Mouse (Mus musculus) activated CD4-positive, CD25-positive, alpha-beta regulatory T cell, adult 4 months (primary cell): Measurements from ENCODE around the gene Armh3. TPM values are rescaled to one million over a fixed set of nuclear protein-coding genes. Genes with fewer than 3 reads are reported as not detected.
A peak's percentile ranks its signal among the peaks of the same experiment; 100 is the strongest.

Source experiments
- ATAC-seq: one replicate; pipeline ENCODE4 v1.8.0; 2017
- polyA plus RNA-seq, 2 experiments: library from polyadenylated mRNA; unstranded; fragments of 100-300 nt; shearing (Covaris generic); gene quantifications; one replicate each; pipeline ENCODE4 v1.2.1; 2017

The Armh3 gene
- polyA plus RNA-seq, result 1 to 10 TPM; 9.7 to 9.8 TPM

DNA sequence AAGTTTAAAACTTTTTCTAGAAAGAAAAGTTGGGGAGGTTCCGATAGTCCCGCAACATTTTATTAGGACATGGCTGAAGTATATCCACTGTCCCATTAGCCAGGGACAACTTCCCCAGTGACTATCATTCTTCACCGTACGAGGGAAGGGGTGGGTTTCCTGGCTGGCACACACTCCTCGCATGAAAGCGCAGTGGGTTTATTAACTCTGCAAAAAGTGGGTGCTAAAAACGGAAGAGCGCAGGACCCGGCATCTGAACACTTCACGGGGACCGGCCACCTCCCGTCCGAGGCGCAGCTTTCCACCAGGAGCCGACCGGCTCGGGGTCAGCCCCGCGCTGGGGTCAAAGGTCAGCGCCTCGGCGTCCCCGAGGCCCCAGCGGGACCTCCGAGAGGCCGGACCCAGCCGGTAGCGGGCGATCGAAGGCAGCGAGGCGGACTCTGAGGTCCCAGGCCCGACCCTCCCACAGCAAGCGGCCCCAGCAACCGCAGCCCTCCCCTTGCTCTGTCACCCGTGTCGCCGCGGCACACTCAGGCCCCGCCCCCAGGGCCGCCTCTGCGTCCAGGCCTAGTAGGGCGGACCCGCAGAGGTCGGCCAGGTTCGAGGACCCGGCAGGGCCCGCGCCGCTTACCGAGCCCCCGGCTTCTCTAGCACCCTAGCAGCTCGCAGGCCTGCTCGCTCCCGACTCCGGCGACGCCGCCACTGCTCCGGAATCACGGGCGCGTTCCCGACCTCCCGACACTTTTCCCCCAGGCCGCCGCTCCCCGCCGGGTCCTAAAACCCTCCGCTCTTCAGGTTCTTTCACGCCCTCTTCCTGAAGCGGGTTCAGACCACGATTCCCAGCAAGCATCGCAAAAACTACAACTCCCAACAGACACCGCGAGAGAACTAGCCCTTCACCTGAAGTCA, at the start of gene Armh3:
Armh3 (minus strand) TSS at position 704 of the 909 bp plus-strand sequence.
- ATAC-seq, result peak; percentile 86

GRCm38 (mm10) chr19:46047426-46047825, 49.1 kb upstream of the Armh3 start:
- ATAC-seq, result no peak

DNA sequence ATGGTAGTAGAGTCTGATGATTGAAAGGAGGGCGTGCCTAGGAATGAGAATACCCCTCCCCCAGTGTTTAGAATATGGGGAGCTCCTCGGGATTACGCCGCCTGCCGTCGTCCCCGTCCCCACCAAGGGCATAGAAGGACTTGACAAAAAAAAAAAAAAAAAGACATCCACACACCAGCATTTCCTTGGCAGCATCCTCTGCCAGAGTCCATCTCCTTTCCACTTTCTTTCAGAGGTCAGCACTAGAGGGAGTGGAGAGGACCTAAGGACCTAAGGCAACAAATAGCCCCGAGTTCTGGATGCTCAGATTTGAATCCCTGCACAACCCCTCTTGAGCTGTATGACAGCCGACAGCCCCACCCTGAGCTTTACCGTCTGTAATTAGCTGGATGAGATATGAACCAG, 48.3 kb upstream of the Armh3 start:
- ATAC-seq, result no peak

DNA sequence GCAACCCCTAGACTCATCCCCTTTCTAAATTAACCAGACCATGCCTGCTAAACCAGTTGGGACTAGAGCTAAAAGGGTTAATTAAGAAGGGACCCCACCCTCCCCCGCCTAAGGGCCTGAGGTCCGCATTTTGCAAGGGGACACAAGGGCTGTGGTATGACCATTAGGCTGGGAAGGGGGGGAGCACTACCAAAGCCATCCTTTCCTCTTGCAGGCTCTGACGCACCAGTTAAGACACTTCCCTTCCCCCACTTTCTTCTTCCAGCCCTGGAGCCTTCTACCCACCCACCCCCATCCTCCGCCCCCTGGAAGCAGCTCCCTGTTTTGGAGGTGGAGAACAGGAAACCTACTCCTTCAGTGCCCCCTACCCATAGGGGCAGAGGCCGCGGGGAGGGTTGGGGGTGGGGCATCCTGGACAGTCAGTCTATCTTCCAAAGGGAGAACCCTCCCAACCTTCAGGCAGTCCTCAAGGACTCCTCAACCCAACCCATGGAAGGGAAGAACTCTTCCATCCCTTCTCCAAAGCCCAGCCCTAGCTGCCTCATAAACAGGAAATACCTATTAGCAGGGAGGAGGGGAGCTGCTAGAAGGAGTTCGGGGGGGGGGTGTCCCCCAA, 47.5 kb upstream of the Armh3 start:
- ATAC-seq, result no peak

DNA sequence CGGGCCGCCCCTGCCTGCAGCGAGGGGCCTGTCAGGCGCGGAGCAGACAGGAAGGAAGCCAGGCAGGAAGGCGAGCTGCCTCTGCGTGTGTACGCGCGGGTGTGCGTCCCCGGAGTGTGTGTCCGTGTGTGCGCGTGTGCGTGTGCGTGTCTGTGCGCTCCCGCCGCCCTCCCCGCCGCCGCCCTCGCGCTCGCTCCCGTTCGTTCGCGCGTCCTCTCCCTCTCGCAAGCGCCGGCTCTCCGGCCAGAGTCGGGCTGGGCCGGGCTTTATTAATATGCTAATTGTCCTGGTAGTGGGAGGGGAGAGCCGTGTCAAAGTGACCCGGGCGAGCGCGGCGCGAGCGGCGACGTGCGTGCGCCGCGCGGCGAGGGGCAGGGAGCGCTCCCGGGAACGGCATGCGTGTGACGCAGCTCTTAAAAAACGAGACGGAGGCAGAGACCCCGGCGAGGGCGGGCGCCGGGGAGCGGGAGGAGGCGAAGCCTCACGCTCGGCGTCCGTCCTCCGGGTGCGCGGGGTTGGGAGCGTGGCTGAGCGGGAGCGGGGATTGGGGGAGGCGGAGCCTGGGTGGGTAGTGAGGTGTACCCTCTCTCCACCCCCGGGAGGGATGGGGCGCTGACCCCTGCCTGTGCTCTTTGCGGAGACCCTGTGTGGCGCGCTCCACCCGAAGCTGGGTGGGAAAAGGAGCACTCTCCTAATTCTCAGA, 46.9 kb upstream of the Armh3 start, which contains the start of gene Ldb1:
Ldb1 (minus strand) TSS at position 222 of the 703 bp plus-strand sequence.
- peak; percentile 62 for ATAC-seq

DNA sequence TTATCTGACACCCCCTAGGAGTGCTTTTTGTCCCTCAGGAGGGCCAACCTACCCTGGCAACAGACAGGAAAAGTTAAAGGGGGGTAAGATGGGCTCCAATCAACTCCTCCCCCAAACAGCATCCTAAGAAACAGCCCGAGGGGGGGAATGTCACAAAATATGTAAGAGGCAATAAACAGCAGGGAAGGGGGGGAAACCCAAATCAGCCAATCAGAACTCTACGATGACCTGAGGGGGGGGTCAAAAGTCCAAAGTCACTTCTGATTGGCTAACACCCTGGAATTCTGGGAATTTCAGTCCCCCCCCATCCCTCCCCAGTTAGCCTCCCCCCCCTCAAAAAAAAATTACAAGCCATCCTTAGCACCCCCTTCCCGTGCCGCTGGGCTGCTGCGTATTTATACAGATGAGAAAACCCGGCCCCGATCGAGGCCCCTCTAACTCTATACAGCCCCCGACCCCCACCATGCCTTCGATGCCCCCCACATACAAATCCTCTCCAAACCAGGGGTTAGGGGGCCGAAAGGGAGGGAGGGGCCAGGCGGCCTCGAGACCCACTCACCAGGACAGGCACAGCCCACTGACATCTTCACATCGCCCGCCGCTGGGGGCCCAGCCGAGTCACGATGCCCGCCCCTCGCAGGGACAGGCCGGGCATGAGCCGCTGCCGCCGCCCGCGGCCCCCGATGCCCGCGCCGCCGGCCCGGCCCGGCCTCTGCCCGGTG, 46.1 kb upstream of the Armh3 start, which contains the start of gene Pprc1:
Pprc1 (plus strand) TSS at position 616 of the 722 bp plus-strand sequence.
- ATAC-seq, result no peak

DNA sequence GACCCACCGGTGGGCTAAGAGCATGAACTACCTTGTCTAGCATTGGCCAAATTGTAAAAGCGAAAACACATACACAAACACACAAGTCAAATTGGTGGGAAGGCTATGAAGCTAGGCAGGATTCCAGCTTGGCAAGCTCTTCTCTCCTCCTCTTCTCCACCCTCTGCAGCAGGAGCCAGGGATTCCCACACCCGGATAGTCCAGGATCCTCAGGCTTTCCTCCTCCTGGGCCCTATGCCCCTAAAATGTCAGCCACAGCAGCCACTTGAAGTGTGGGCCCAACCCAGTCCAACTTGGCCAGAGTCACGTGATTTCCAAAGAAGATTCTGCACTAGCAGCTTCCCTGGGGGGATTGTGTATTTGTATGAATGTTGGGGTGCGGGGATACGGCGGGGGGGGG, 45.1 kb upstream of the Armh3 start:
- ATAC-seq, result no peak

DNA sequence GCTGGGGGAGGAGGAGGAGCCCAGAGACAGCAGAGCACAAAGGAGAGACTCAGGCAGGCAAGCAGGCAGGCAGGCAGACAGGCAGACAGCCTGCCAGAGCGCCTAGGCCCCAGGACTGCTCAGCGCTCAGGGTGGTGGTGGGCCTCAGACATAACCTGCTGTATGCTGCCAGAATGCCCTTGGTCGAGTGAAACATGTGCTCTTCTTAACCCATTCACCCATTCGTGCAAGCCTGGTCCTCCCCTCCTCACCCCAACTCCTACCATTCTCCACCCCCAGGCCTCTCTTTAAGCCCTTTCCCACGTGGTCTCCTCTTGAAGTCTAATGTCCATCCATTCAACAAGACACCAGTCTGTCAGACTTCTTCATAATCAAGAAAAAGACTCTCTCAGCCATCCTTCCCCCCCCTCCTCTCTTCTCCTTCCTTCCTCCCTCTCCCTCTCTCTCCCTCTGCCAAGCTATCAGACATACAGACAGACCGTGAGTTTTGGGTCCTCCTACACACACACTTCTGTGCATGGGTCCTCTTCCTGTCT, 44.3 kb upstream of the Armh3 start:
- ATAC-seq, result no peak

GRCm38 (mm10) chr19:46041933-46042475, 43.7 kb upstream of the Armh3 start:
- ATAC-seq, result no peak

DNA sequence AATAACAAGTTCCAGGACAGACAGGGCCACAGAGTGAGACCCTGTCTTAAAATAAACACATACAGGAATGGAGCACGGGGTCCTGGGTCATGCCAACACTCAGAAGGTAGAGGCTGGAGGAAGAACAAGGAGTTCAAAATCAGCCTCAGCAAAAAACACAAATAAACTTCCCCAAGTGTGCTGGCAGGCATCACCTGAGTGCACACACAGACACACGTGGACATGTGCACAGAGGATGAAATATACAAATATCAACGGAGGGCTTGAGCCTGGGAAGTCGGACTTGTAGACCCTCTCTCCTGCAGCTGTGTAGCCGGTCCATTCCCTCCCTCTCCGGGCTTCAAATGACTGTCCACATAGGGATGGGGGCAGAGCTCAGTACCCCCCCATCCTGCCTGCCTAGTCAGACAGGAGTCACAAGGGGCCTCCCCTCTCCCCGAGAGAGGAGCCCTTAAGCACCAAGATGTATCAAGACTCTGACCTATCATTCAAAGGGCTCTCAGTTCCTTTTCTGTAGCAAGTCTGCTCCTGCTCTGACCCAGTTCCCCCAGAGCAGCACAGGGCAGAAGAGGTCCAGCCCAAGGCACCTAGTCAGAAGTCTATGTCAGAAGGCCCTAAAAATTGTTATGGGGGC, 43.1 kb upstream of the Armh3 start:
- ATAC-seq, result no peak

DNA sequence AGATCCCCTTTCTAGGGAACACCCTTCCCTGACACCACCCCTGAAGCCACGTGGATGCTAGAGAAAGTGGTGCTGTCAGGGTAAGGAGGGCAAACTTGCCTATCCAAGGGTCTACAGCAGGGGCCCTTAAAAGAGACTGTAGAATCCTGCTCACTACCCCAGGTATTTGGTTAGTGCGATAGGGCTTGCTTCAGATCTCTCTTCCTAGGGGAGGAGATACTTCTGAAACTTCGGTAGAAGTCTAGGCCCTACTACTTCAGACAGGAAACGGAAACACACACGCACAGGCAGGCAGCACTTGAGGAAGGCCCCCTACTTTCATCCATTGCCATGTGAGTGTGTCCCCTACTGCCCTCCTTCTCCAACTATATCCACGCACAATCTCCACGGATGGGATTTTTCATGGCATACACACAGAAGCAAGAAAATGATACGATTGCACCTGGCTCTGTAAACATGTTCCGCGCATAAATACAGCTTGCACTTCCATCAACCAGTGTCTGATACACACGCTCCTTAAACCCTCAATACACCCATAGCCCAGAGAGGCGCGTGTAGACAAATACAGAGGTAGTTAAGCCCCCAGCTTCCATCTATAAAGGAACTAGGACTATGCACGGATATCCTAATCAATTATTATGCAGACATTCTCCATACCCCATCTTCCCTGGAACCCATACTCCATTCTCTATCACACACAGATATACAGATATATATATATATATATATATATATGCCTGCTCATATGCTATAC, 42.0 kb upstream of the Armh3 start:
- peak; percentile 63 for ATAC-seq

DNA sequence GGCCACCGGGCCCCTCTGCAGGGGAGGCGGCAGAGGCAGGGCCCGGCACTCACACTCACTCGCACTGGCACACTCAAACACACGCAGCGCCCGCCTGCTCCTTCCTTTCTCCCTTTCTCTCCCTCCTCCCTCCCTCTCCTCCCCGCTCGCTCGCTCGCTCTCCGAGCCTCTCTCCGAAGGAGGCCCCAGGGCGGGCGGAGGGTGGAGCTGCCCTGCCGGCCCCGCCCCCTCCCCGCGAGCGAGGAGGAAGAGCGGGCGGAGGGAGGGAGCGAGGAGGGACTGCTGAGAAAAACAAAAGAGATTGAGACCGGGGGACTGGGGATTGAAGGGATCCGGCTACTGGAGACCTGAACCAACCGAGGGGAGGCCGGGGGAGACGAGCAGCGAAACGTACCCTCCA, 41.2 kb upstream of the Armh3 start:
- peak; percentile 60 for ATAC-seq

GRCm38 (mm10) chr19:46038851-46039260, 40.6 kb upstream of the Armh3 start:
- no peak for ATAC-seq

DNA sequence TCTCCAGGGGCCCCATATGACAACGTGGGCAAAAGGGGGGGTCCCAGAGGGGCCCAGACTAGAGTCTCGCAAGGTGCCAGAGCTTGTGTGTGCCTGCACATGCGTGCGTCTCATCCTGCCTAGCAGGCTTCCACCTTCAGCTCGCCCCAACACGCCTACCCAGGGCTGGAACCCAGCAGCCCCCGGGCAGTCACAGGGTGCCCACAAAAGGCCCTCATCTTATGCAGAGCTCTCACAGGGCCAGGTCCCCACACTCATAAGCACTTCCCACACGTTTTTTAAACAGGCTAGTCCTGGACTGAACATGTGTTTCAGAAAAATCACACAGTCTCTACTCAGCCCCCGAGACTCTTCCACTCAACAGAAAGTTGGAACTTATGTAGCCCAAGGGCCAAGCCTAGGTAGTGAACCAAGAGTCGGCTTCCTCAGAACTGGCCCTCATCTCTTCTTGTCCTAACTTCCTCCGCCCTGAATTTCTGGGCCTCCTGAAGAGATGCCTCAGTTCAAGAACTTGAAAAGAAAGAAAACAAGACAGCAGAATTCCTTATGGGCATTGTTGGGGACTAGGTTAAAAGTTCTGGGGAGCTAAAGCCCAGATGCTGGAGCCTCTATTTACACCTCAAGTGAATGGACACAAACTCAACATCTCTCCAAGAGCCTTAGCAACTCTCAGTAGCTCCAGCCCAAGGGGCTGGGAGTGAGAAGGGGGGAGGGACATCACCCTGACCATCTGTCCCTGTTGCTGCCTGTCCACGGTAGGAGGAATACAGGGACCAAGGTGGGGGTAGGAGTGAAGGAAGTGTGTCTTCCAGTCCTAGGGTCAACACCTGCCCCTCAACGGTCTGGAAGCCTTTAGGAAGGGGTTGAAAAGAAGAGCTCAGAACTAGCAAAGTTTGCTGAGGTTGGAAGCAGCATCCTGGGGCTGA, 39.9 kb upstream of the Armh3 start:
- no peak for ATAC-seq

DNA sequence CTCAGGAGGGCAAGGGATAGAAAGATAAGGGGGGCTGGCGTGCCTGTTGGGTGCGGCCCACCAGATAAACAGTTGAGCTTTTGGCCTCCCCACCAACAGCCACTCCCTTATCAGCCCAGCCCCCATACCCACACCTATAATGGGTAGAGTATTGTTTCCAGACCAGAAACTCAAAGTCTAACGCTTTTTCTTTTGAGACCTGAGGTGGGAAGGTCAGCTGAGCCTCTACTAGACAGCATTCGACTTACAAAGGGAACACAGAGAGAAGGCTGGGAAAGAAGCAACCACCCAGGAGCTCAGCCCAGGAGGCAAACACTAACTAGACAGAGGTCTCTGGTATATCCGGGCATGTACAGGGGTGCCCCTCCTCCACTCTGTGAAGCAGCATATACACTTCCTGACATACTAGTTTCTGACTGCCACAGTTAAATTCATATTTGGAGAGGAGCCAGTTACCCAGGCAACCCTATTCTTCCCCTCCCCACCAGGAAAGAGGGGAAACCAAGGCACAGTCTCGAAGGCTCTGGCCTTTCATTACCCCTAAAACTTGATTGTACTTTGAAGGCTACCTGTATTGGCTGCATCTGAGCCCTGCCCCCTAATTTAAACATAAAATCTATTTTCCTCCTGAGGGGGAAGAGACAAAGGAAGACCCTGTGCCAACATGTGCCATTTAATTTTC, 39.1 kb upstream of the Armh3 start:
- ATAC-seq, result peak; percentile 44

DNA sequence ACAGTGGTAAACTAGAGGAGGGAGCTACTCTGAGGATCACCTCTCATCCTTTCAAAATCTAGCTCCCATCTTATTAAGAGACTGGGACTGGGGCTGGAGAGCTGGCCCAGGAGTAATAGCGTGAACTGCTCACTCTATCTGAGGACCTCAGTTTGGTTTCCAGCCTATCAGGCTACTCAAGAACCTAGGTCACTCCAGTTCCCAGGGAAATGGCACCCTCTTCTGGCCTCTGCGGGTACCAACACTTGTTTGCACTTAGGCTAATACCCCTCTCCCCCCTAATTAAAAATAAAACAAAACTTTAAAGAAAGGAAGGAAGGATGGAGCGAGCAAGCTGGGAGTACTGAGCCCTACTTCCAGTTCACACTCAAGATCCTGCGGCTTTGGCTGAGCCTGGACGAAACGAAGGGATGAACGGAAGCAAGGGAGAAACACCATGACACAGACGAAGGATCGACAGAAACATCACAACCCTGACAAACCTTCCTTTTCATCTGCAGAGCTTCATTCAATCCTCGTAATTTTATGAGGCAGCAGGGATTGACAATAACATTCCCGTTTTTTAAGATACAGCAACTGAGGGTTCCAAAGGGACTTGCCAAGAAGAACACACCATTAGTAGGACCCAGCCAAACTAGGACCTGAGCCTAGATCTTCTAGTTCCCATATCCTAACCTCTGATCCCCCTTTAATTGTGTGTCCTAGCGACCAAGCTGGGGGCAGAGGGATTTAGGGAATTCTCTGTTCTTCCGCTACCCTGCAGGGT, 38.4 kb upstream of the Armh3 start:
- ATAC-seq, result no peak

GRCm38 (mm10) chr19:46035971-46036370, 37.7 kb upstream of the Armh3 start:
- no peak for ATAC-seq

GRCm38 (mm10) chr19:46033911-46034310, 35.6 kb upstream of the Armh3 start:
- no peak for ATAC-seq
